10 mouse cellular contexts compared by ENCODE assay signal in the genomic region with DNA sequence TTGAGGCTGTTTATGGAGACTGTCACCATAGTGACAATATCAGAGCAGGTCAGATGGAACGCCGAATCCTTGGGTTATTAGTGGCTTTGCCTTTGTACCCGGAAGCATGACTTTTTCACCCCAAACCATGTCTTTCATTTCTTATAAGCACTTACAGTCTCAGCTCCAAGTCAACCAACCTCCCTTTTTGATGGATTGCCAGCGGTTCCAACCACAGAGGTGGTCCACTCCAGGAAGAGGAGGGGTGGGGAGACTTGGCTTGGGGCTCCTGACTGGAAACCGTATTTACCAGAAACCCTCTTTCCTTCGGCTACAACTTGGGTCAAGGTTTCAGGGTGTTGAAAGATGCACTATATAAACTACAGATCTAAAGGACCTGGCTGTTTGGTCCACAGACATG. TPM values are rescaled to one million over a fixed set of nuclear protein-coding genes. Genes with fewer than 3 reads are reported as not detected.
DNase-seq lines count a peak whose midpoint lies in the region; ATAC-seq and TF ChIP-seq lines count a peak whose summit lies in the region.
"Had no signal": no experiment of that assay in that cellular context is flagged by ENCODE, and none has a peak within 500 bp of the region (broad histone marks: within the 10 kb centered on the region; RNA-seq: fewer than 3 reads in every experiment).

No protein-coding gene starts in this region.

- H3K9me3 ChIP-seq in intestine, embryonic 15.5 days, result no peaks in the 10 kb centered on the region
- H3K9me3 ChIP-seq in lung, embryonic 16.5 days (ENCODE audit: control insufficient read depth, low read length), result 0 out of 2 replicates have a peak, but pooled peaks cover 2% of the 10 kb centered on the region

- no peak; the same call in 1 of the 2 replicates for ATAC-seq in intestine, embryonic 15.5 days
- peak; percentile 73 for ATAC-seq in lung, embryonic 16.5 days (ENCODE audit: low read depth)

- no peak for TF ChIP-seq CTCF in gastrocnemius, adult 2 months (IDR thresholded peaks at IDR 0.05)
- TF ChIP-seq CTCF in brain, embryonic 14.5 days (IDR thresholded peaks at IDR 0.05; ENCODE audit: borderline replicate concordance, extremely low read depth, insufficient read depth, insufficient read length), result no peak

- H3K27ac ChIP-seq in gastrocnemius, adult 2 months, result peak overlapping the region; percentile 80
- H3K27ac ChIP-seq in intestine, embryonic 15.5 days, result peak overlapping the region; percentile 62; the same call in 1 of the 2 replicates
- peak overlapping the region; percentile 74 for H3K27ac ChIP-seq in lung, embryonic 16.5 days (ENCODE audit: low read length)
- H3K27ac ChIP-seq: midbrain, embryonic 10.5 days had no signal

- no peaks in the 10 kb centered on the region for H3K36me3 ChIP-seq in intestine, embryonic 15.5 days
- H3K36me3 ChIP-seq in lung, embryonic 16.5 days (ENCODE audit: control insufficient read depth, insufficient read depth, low read length), result no peaks in the 10 kb centered on the region
- H3K36me3 ChIP-seq: midbrain, embryonic 10.5 days had no signal

- DNase-seq in gastrocnemius, adult 2 months, result peak; percentile 46
- DNase-seq in gastrocnemius, postnatal 10 days, result no peak
- DNase-seq in brain, embryonic 14.5 days (ENCODE audit: low read depth), result peak; percentile 11
- DNase-seq in left cerebral cortex, adult 11 months (ENCODE audit: low spot score), result no peak
- DNase-seq in cerebellum, adult 18-20 months, result no peak
- no peak for DNase-seq in frontal cortex, postnatal 25 days (ENCODE audit: low spot score in 2 of 2)
- DNase-seq: cerebellum, postnatal 14 days had no signal

- 39% methylated on average over 6 of the region's 6 CpGs for WGBS in intestine, embryonic 15.5 days
- 23% methylated on average over 6 of the region's 6 CpGs for WGBS in lung, embryonic 16.5 days

- H3K9ac ChIP-seq in intestine, embryonic 15.5 days, result no peak overlapping the region
- H3K9ac ChIP-seq in lung, embryonic 16.5 days (ENCODE audit: low read length), result no peak overlapping the region

- H3K4me1 ChIP-seq in intestine, embryonic 15.5 days (replicated peaks), result peaks cover 34% of the 10 kb centered on the region
- peaks cover 32% of the 10 kb centered on the region for H3K4me1 ChIP-seq in lung, embryonic 16.5 days (replicated peaks; ENCODE audit: control insufficient read depth, insufficient read depth, low read length)

- TF ChIP-seq POLR2A in brain, embryonic 14.5 days (IDR thresholded peaks at IDR 0.05; ENCODE audit: borderline replicate concordance, extremely low read depth, insufficient read depth, insufficient read length, poor library complexity, severe bottlenecking), result no peak

- H3K4me2 ChIP-seq in intestine, embryonic 15.5 days (replicated peaks), result no peak overlapping the region
- peak overlapping the region; percentile 21 for H3K4me2 ChIP-seq in lung, embryonic 16.5 days (ENCODE audit: low read depth, low read length)

- H3K4me3 ChIP-seq in gastrocnemius, adult 2 months, result peak overlapping the region; percentile 36
- no peak overlapping the region for H3K4me3 ChIP-seq in intestine, embryonic 15.5 days (replicated peaks)
- H3K4me3 ChIP-seq in lung, embryonic 16.5 days (ENCODE audit: low read length), result no peak overlapping the region
- H3K4me3 ChIP-seq: midbrain, embryonic 10.5 days had no signal

- H3K27me3 ChIP-seq in intestine, embryonic 15.5 days (replicated peaks), result no peaks in the 10 kb centered on the region
- no peaks in the 10 kb centered on the region for H3K27me3 ChIP-seq in lung, embryonic 16.5 days (ENCODE audit: control insufficient read depth, insufficient read depth, low read depth, low read length)

- intact Hi-C loops in gastrocnemius, adult 2 months (cut with DNase I), result no loop called here

RNA-seq across cellular contexts. Expression of a gene that starts 16.7 kb away (rescaled TPM):
- 100 to 1,000 TPM; 444 to 499 TPM for total RNA-seq in gastrocnemius, adult 2 months (2021)
- total RNA-seq in gastrocnemius, postnatal 10 days (2021), result 100 to 1,000 TPM; 576 to 632 TPM
- 138 and 186 TPM in 2 replicates for polyA plus RNA-seq in brain, embryonic 14.5 days (2012; rRNA removed)
- 410 and 425 TPM in 2 replicates for polyA plus RNA-seq in intestine, embryonic 15.5 days (2015; fragmentation: Nextera tagmentation; extraction: Ambion mirVana)
- 454 and 473 TPM in 2 replicates for polyA plus RNA-seq in lung, embryonic 16.5 days (2015; fragmentation: Nextera tagmentation; extraction: Ambion mirVana)

RNA-seq across cellular contexts. Expression of a gene that starts 45.1 kb away (rescaled TPM):
- 100 to 1,000 TPM; 304 to 430 TPM for total RNA-seq in gastrocnemius, adult 2 months (2021)
- total RNA-seq in gastrocnemius, postnatal 10 days (2021), result 100 to 1,000 TPM; 399 to 482 TPM
- polyA plus RNA-seq in brain, embryonic 14.5 days (2012; rRNA removed), result 115 and 144 TPM in 2 replicates
- 640 and 702 TPM in 2 replicates for polyA plus RNA-seq in intestine, embryonic 15.5 days (2015; fragmentation: Nextera tagmentation; extraction: Ambion mirVana)
- polyA plus RNA-seq in lung, embryonic 16.5 days (2015; fragmentation: Nextera tagmentation; extraction: Ambion mirVana), result 548 and 571 TPM in 2 replicates

Comparison
In these comparisons a context has a peak if more than half of its experiments do, and no peak if none do; other contexts are left out.
1. DNase-seq: peak in gastrocnemius, adult 2 months (single experiment) and brain, embryonic 14.5 days (single experiment); none in gastrocnemius, postnatal 10 days (single experiment), left cerebral cortex, adult 11 months (single experiment), cerebellum, adult 18-20 months (0 of 2) and frontal cortex, postnatal 25 days (0 of 2).
2. Peak in every context shown above with its lines, with median percentiles within 50 percentile points of each other: H3K27ac ChIP-seq.